Comparison of ENCODE assay signal across 9 mouse cellular contexts in the genomic region with DNA sequence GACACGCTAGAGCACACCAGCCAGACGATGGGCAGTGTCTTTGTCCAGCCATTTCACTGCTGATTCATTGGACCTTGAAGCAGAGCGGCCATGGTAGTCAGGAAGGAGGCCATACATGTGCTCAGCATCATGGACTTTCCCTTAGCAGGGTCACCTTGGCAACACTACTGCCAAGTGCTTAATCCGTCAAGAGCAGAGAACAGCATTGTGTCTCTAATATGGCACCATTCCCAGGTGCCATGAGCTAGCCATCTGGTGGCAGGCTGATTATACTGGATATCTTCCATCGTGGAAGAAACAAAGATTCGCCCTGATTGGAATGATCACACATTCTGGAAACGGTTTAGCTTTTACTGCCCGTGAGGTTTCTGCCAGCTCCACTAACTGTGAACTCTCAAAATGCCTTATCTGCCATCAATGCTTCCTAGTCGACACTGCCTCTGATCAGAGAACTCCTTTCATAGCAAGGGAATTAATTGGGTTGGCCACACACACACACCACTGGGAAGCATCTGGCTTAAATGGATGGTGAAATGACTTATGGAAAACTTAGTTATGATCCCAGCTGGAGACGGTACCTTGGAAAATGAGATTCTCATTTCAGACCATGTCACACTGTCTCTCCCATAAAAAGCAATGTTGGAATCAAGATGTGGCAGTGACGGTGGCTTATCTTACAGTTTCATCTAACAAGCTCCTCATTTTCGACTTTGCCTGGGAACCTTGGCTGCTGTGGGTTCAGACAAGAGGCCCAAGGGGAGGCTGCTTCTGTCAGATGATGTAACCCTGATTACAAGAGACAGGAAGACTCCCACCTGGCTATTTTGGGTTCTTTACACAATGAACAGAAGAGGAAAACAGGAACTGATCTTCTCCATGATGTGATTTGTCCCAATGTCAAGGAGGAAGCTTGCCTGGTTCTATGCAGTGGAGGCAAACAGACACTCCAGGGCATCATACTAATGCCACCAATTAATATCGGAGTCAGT. TPM values are rescaled to one million over a fixed set of nuclear protein-coding genes. Genes with fewer than 3 reads are reported as not detected.
DNase-seq lines count a peak whose midpoint lies in the region; ATAC-seq and TF ChIP-seq lines count a peak whose summit lies in the region.
"Had no signal": no experiment of that assay in that cellular context is flagged by ENCODE, and none has a peak within 500 bp of the region (broad histone marks: within the 10 kb centered on the region; RNA-seq: fewer than 3 reads in every experiment).

No protein-coding gene starts in this region.

- ATAC-seq in heart, embryonic 11.5 days (replicated peaks; ENCODE audit: insufficient number of reproducible peaks, low FRiP score, low TSS enrichment) = no peak
- ATAC-seq in hindbrain, postnatal 0 days = peak; percentile 99

- H3K4me3 ChIP-seq in heart, embryonic 11.5 days (ENCODE audit: low read depth, low read length) = no peak overlapping the region
- H3K4me3 ChIP-seq in hindbrain, postnatal 0 days (ENCODE audit: low read length) = no peak overlapping the region

- peak; percentile 22 to 34 for DNase-seq in heart, adult 18-20 months
- DNase-seq in 3T3-L1 (ENCODE audit: low read depth, low spot score) = peak; percentile 35
- peak; percentile 97 for DNase-seq in cerebellum, adult 9-10 months
- peak; percentile 94 for DNase-seq in hindbrain, postnatal 0 days (ENCODE audit: low spot score)
- DNase-seq in embryo, embryonic 11 days = no peak
- DNase-seq in right cerebral cortex, adult 18-20 months = no peak
- DNase-seq in kidney, adult 11 months = no peak
- DNase-seq: gastrocnemius, postnatal 25 days had no signal

- no peak; the same call in 1 of the 2 replicates for TF ChIP-seq CTCF in hindbrain, postnatal 0 days (IDR thresholded peaks at IDR 0.05; ENCODE audit: low read depth)

- H3K9ac ChIP-seq in heart, embryonic 11.5 days (ENCODE audit: low read depth, low read length) = no peak overlapping the region
- H3K9ac ChIP-seq in hindbrain, postnatal 0 days (replicated peaks; ENCODE audit: low read length) = 0 out of 2 replicates have a peak overlapping the region, but pooled peaks have one; percentile 5

- no peaks in the 10 kb centered on the region for H3K36me3 ChIP-seq in heart, embryonic 11.5 days (ENCODE audit: control insufficient read depth, insufficient read depth, low read length)
- no peaks in the 10 kb centered on the region for H3K36me3 ChIP-seq in hindbrain, postnatal 0 days (ENCODE audit: insufficient read depth, low read length)

- no peaks in the 10 kb centered on the region for H3K4me1 ChIP-seq in heart, embryonic 11.5 days (ENCODE audit: control insufficient read depth, insufficient read depth, low read length)
- no peaks in the 10 kb centered on the region for H3K4me1 ChIP-seq in hindbrain, postnatal 0 days (ENCODE audit: insufficient read depth, low read length)

- H3K9me3 ChIP-seq in heart, embryonic 11.5 days (replicated peaks; ENCODE audit: control insufficient read depth, low read length) = no peaks in the 10 kb centered on the region
- no peaks in the 10 kb centered on the region for H3K9me3 ChIP-seq in hindbrain, postnatal 0 days (ENCODE audit: low read length)

- WGBS in heart, embryonic 11.5 days (ENCODE audit: insufficient replicate concordance) = 64% methylated on average over 13 of the region's 13 CpGs
- 25% methylated on average over 13 of the region's 13 CpGs for WGBS in hindbrain, postnatal 0 days

- no peaks in the 10 kb centered on the region for H3K27me3 ChIP-seq in heart, embryonic 11.5 days (ENCODE audit: control insufficient read depth, insufficient read depth, low read length)
- no peaks in the 10 kb centered on the region for H3K27me3 ChIP-seq in hindbrain, postnatal 0 days (ENCODE audit: insufficient read depth, low read length)

- no peak overlapping the region for H3K27ac ChIP-seq in heart, embryonic 11.5 days (ENCODE audit: low read depth, low read length)
- peak overlapping the region; percentile 81 for H3K27ac ChIP-seq in hindbrain, postnatal 0 days

- no peak overlapping the region for H3K4me2 ChIP-seq in heart, embryonic 11.5 days
- 0 out of 2 replicates have a peak overlapping the region, but pooled peaks have one; percentile 10 for H3K4me2 ChIP-seq in hindbrain, postnatal 0 days (ENCODE audit: low read depth, low read length)

RNA-seq across cellular contexts. Expression of gene Tbpl1, which starts 14.9 kb away (rescaled TPM):
- 10 to 100 TPM; 20.1 to 20.4 TPM for total RNA-seq in heart, adult 18-20 months (2021)
- polyA plus RNA-seq in heart, embryonic 11.5 days (2014; fragmentation: Nextera tagmentation; extraction: Ambion mirVana) = 57.8 and 59.9 TPM in 2 replicates
- 30.1 and 39.6 TPM in 2 replicates for total RNA-seq in hindbrain, postnatal 0 days (2014; rRNA removed)
- 58.3 and 63.3 TPM in 2 replicates for polyA plus RNA-seq in hindbrain, postnatal 0 days (2015; fragmentation: Nextera tagmentation; extraction: Ambion mirVana)

Comparison
In these comparisons a context has a peak if more than half of its experiments do, and no peak if none do; other contexts are left out.
1. DNase-seq: peak in heart, adult 18-20 months (2 of 2), 3T3-L1 (single experiment), cerebellum, adult 9-10 months (single experiment) and hindbrain, postnatal 0 days (single experiment); none in embryo, embryonic 11 days (single experiment), right cerebral cortex, adult 18-20 months (single experiment) and kidney, adult 11 months (single experiment).